Mouse (Mus musculus) 3T3-L1 (cell line): ENCODE data around the gene Pla2g15.

Experiments used
- DNase-seq: peaks from one replicate; pipeline ENCODE4 v3.0.0-alpha.2; 2015; ENCODE audit warnings: low read depth, low spot score

Pla2g15 gene

GRCm38 (mm10) chr8:106134751-106135571 is 15.2 kb upstream of the Pla2g15 start:
- no peak for DNase-seq

- no peak for DNase-seq
Measured at GRCm38 (mm10) chr8:106135672-106136071, 14.5 kb upstream of the Pla2g15 start.

- no peak for DNase-seq
Measured at GRCm38 (mm10) chr8:106136156-106137130, 13.8 kb upstream of the Pla2g15 start, which contains the start of gene Esrp2. Gene Esrp2 (minus strand): TSS chr8:106136974.

- DNase-seq, result no peak
Measured at GRCm38 (mm10) chr8:106137218-106137905, 12.8 kb upstream of the Pla2g15 start.

- DNase-seq, result peak; percentile 67
Measured at GRCm38 (mm10) chr8:106137906-106138477, 12.2 kb upstream of the Pla2g15 start.

- no peak for DNase-seq
Measured at GRCm38 (mm10) chr8:106138616-106139015, 11.6 kb upstream of the Pla2g15 start.

- DNase-seq, result no peak
Measured at GRCm38 (mm10) chr8:106140191-106140590, 10.0 kb upstream of the Pla2g15 start.

GRCm38 (mm10) chr8:106140769-106141168 is 9.4 kb upstream of the Pla2g15 start:
- peak; percentile 92 for DNase-seq

- DNase-seq, result peak; percentile 87
Measured at GRCm38 (mm10) chr8:106145331-106145730, 4.9 kb upstream of the Pla2g15 start.

- DNase-seq, result no peak
Measured at GRCm38 (mm10) chr8:106146014-106146413, 4.2 kb upstream of the Pla2g15 start.

GRCm38 (mm10) chr8:106147868-106148565 is 2.2 kb upstream of the Pla2g15 start:
- DNase-seq, result peak; percentile 79

- no peak for DNase-seq
Measured at GRCm38 (mm10) chr8:106149025-106149424, 1.2 kb upstream of the Pla2g15 start.

- DNase-seq, result no peak
Measured at GRCm38 (mm10) chr8:106150653-106151000, 428 bp downstream of the Pla2g15 start.

- DNase-seq, result peak; percentile 36
Measured at GRCm38 (mm10) chr8:106151041-106151440, 842 bp downstream of the Pla2g15 start.

GRCm38 (mm10) chr8:106152876-106153275 is 2.7 kb downstream of the Pla2g15 start:
- no peak for DNase-seq

- DNase-seq, result no peak
Measured at GRCm38 (mm10) chr8:106157419-106157818, 7.2 kb downstream of the Pla2g15 start.

GRCm38 (mm10) chr8:106158381-106158780 is 8.2 kb downstream of the Pla2g15 start:
- no peak for DNase-seq

- DNase-seq, result no peak
Measured at GRCm38 (mm10) chr8:106159876-106160275, 9.7 kb downstream of the Pla2g15 start.

GRCm38 (mm10) chr8:106163251-106163650 is 13.1 kb downstream of the Pla2g15 start:
- no peak for DNase-seq

GRCm38 (mm10) chr8:106165460-106165859 is 15.3 kb downstream of the Pla2g15 start:
- DNase-seq, result peak; percentile 82
